Mouse (Mus musculus) hindbrain, postnatal 0 days (tissue): Measurements from ENCODE around the gene Gm9958. TPM values are rescaled to one million over a fixed set of nuclear protein-coding genes. Genes with fewer than 3 reads are reported as not detected.

ENCODE experiments used
- ATAC-seq: fragments of 200-750 bp; cut with Nextera tagmentation; 2 replicates; pipeline ENCODE4 v1.8.0; 2017; ENCODE audit warnings: mild to moderate bottlenecking, moderate TSS enrichment, moderate library complexity
- DNase-seq: peaks from one replicate; pipeline ENCODE4 v3.0.0-alpha.2; 2015; ENCODE audit warnings: low spot score
- H3K27ac ChIP-seq: fragments of 300-500 bp; sonication (generic); 2 replicates; pipeline ENCODE4 v1.5.1; 2014; ENCODE audit warnings: mild to moderate bottlenecking
- H3K27me3 ChIP-seq: fragments of 300-500 bp; sonication (generic); 2 replicates; pipeline ENCODE4 v1.6.1; 2014; ENCODE audit warnings: low read length, mixed read lengths; ENCODE audit not compliant: insufficient read depth
- H3K36me3 ChIP-seq: fragments of 300-500 bp; sonication (generic); 2 replicates; pipeline ENCODE4 v1.6.1; 2014; ENCODE audit warnings: low read length, mixed read lengths; ENCODE audit not compliant: insufficient read depth
- H3K4me1 ChIP-seq: fragments of 300-500 bp; sonication (generic); 2 replicates; pipeline ENCODE4 v1.6.1; 2014; ENCODE audit warnings: antibody characterized with exemption, low read length, mixed read lengths; ENCODE audit not compliant: insufficient read depth
- H3K4me2 ChIP-seq: fragments of 300-500 bp; sonication (generic); 2 replicates; pipeline ENCODE4 v1.6.1; 2014; ENCODE audit warnings: low read depth, mild to moderate bottlenecking, low read length, moderate library complexity, mixed read lengths
- H3K4me3 ChIP-seq: fragments of 300-500 bp; sonication (generic); 2 replicates; pipeline ENCODE4 v1.5.1; 2014; ENCODE audit warnings: low read length
- H3K9ac ChIP-seq: fragments of 300-500 bp; sonication (generic); replicated peaks from 2 replicates; pipeline ENCODE4 v1.6.1; 2014; ENCODE audit warnings: mild to moderate bottlenecking, low read length, moderate library complexity, mixed read lengths
- H3K9me3 ChIP-seq: fragments of 300-500 bp; sonication (generic); 2 replicates; pipeline ENCODE4 v1.6.1; 2016; ENCODE audit warnings: low read length, mixed read lengths
- CTCF ChIP-seq: IDR thresholded peaks from 2 replicates; pipeline ENCODE4 v1.5.1; 2016; ENCODE audit warnings: antibody characterized with exemption, control low read depth, low read depth
- WGBS: fragments of 180-500 bp; shearing (Covaris S2); extraction: QIAGEN DNeasy Blood & Tissue Kit; methylation state at CpG from one replicate; pipeline ENCODE4 v1.1.7; 2014; 5-methylcytosine and 5-hydroxymethylcytosine counted together
- polyA plus RNA-seq: library from polyadenylated mRNA; unstranded; fragments of >200 nt; fragmentation: Nextera tagmentation; extraction: Ambion mirVana; gene quantifications from 2 replicates; pipeline ENCODE4 v1.2.1, GENCODE M21; 2015
- total RNA-seq: library from RNA; depleted of rRNA; stranded (reverse); fragments of >200 nt; gene quantifications from 2 replicates; pipeline ENCODE4 v1.2.3, GENCODE M21; 2014

Gene Gm9958
- total and polyA plus RNA-seq, 2 experiments from 2014 or later: 0.68 to 1.4 TPM

- TF ChIP-seq CTCF: no peak
- no peaks in the 10 kb centered on the region for H3K27me3 ChIP-seq
- ATAC-seq (no peak), DNase-seq (no peak)
- H3K36me3 ChIP-seq: no peaks in the 10 kb centered on the region
- no peaks in the 10 kb centered on the region for H3K9me3 ChIP-seq
- no peak overlapping the region for H3K4me3 ChIP-seq
- no peak overlapping the region for H3K4me2 ChIP-seq
- no peak overlapping the region for H3K9ac ChIP-seq
- H3K27ac ChIP-seq: no peak overlapping the region
- WGBS: 41% methylated on average over 4 of the region's 4 CpGs
- H3K4me1 ChIP-seq: no peaks in the 10 kb centered on the region; the same call in 1 of the 2 replicates
Measured at GRCm38 (mm10) chr5:90340847-90341246, 26.2 kb upstream of the Gm9958 start.

GRCm38 (mm10) chr5:90346877-90347276, 20.1 kb upstream of the Gm9958 start:
- Histone ChIP-seq H3K9me3 (no peaks in the 10 kb centered on the region), H3K9ac (no peak overlapping the region), H3K4me2 (no peak overlapping the region), H3K36me3 (no peaks in the 10 kb centered on the region), H3K27ac (no peak overlapping the region), H3K4me3 (no peak overlapping the region), H3K4me1 (no peaks in the 10 kb centered on the region), H3K27me3 (no peaks in the 10 kb centered on the region)
- ATAC-seq (no peak), DNase-seq (no peak)
- WGBS: 94% methylated on average over 3 of the region's 3 CpGs
- TF ChIP-seq CTCF: no peak

- Histone ChIP-seq H3K9me3 (no peaks in the 10 kb centered on the region), H3K4me3 (no peak overlapping the region), H3K4me1 (no peaks in the 10 kb centered on the region), H3K27me3 (no peaks in the 10 kb centered on the region), H3K9ac (no peak overlapping the region), H3K4me2 (no peak overlapping the region), H3K36me3 (no peaks in the 10 kb centered on the region), H3K27ac (no peak overlapping the region)
- DNase-seq: no peak
- ATAC-seq: 0 out of 2 replicates have a peak, but pooled peaks have one; percentile 21
- WGBS: 97% methylated on average over 4 of the region's 4 CpGs
- TF ChIP-seq CTCF: no peak
Measured at GRCm38 (mm10) chr5:90353552-90354317, 13.3 kb upstream of the Gm9958 start.

GRCm38 (mm10) chr5:90355824-90356223, 11.2 kb upstream of the Gm9958 start:
- no peak for TF ChIP-seq CTCF
- no peaks in the 10 kb centered on the region for H3K36me3 ChIP-seq
- ATAC-seq: no peak
- no peak overlapping the region for H3K27ac ChIP-seq
- no peaks in the 10 kb centered on the region for H3K27me3 ChIP-seq
- H3K4me3 ChIP-seq: no peak overlapping the region
- WGBS: 87% methylated on average over 3 of the region's 3 CpGs
- H3K4me2 ChIP-seq: no peak overlapping the region
- no peak for DNase-seq
- H3K9ac ChIP-seq: no peak overlapping the region
- H3K9me3 ChIP-seq: no peaks in the 10 kb centered on the region
- no peaks in the 10 kb centered on the region for H3K4me1 ChIP-seq

- no peak overlapping the region for H3K27ac ChIP-seq
- 3% methylated on average over 6 of the region's 6 CpGs for WGBS
Measured at GRCm38 (mm10) chr5:90364526-90364925, 2.5 kb upstream of the Gm9958 start.

GRCm38 (mm10) chr5:90365141-90365951, 1.7 kb upstream of the Gm9958 start:
- 0 out of 2 replicates have a peak, but pooled peaks have one; percentile 8 for TF ChIP-seq CTCF

More at GRCm38 (mm10) chr5:90364526-90364925, 2.5 kb upstream of the Gm9958 start:
- no peaks in the 10 kb centered on the region for H3K27me3 ChIP-seq
- ATAC-seq (no peak), DNase-seq (peak; percentile 76)
- peak overlapping the region; percentile 79 for H3K4me2 ChIP-seq
- H3K4me1 ChIP-seq: peaks cover 10% of the 10 kb centered on the region; the same call in 1 of the 2 replicates
- TF ChIP-seq CTCF: peak; percentile 66
- H3K9ac ChIP-seq: peak overlapping the region; percentile 95
- H3K9me3 ChIP-seq: no peaks in the 10 kb centered on the region
- peak overlapping the region; percentile 93 for H3K4me3 ChIP-seq
- no peaks in the 10 kb centered on the region for H3K36me3 ChIP-seq

More at GRCm38 (mm10) chr5:90365141-90365951, 1.7 kb upstream of the Gm9958 start:
- WGBS: under 1% methylated on average over 50 of the region's 61 CpGs
- DNase-seq (peak; percentile 48), ATAC-seq (peak; percentile 21)
- Histone ChIP-seq H3K9me3 (no peaks in the 10 kb centered on the region), H3K9ac (peak overlapping the region; percentile 95), H3K4me3 (peak overlapping the region; percentile 93), H3K4me1 (peaks cover 10% of the 10 kb centered on the region; the same call in 1 of the 2 replicates), H3K36me3 (no peaks in the 10 kb centered on the region), H3K27me3 (no peaks in the 10 kb centered on the region), H3K27ac (peak overlapping the region; percentile 100), H3K4me2 (peak overlapping the region; percentile 79)
